ENCODE assay signal across 27 mouse cellular contexts in the genomic region with DNA sequence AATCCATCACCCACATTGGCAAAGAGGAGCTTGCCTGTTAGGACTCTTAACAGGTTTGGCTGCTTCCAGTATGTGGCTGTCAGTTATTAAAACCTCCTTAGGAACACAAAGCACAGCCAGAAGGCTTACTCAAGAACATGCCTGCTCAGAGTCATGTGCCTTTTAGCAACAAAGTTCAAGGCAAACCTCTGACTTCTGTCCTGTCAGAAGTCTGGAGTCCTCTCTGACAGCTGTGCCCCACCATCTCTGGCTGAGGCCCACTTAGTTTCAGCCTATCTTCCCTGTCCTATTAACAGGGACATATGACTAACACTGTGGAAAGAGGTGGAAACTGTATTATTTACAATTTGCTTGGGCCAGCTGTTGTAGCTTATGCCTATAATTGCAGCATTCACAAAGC. TPM values are rescaled to one million over a fixed set of nuclear protein-coding genes. Genes with fewer than 3 reads are reported as not detected.
DNase-seq lines count a peak whose midpoint lies in the region; ATAC-seq and TF ChIP-seq lines count a peak whose summit lies in the region.
"Had no signal": no experiment of that assay in that cellular context is flagged by ENCODE, and none has a peak within 500 bp of the region (broad histone marks: within the 10 kb centered on the region; RNA-seq: fewer than 3 reads in every experiment).

No protein-coding gene starts in this region.

- TF ChIP-seq CTCF in gastrocnemius, adult 2 months (IDR thresholded peaks at IDR 0.05) = no peak

- peaks cover 65% of the 10 kb centered on the region for H3K36me3 ChIP-seq in heart, embryonic 16.5 days (ENCODE audit: control insufficient read depth, insufficient read depth)
- H3K36me3 ChIP-seq in heart, embryonic 11.5 days (ENCODE audit: control insufficient read depth, insufficient read depth, low read length) = peaks cover 28% of the 10 kb centered on the region

- H3K27me3 ChIP-seq in heart, embryonic 16.5 days (ENCODE audit: control insufficient read depth, insufficient read depth, low read length) = no peaks in the 10 kb centered on the region
- no peaks in the 10 kb centered on the region for H3K27me3 ChIP-seq in heart, embryonic 11.5 days (ENCODE audit: control insufficient read depth, insufficient read depth, low read length)
- H3K27me3 ChIP-seq: embryonic facial prominence, embryonic 13.5 days; forebrain, embryonic 12.5 days; limb, embryonic 15.5 days; liver, embryonic 13.5 days had no signal

- H3K4me3 ChIP-seq in heart, embryonic 16.5 days (ENCODE audit: low read length) = no peak overlapping the region
- no peak overlapping the region for H3K4me3 ChIP-seq in heart, embryonic 11.5 days (ENCODE audit: low read depth, low read length)
- no peak overlapping the region for H3K4me3 ChIP-seq in gastrocnemius, adult 2 months
- H3K4me3 ChIP-seq: embryonic facial prominence, embryonic 13.5 days; forebrain, embryonic 12.5 days; limb, embryonic 10.5 days; limb, embryonic 15.5 days; liver, embryonic 13.5 days had no signal

- peak overlapping the region; percentile 18; the same call in 1 of the 2 replicates for H3K9ac ChIP-seq in heart, embryonic 16.5 days (ENCODE audit: low read length)
- H3K9ac ChIP-seq in heart, embryonic 11.5 days (ENCODE audit: low read depth, low read length) = no peak overlapping the region
- H3K9ac ChIP-seq: embryonic facial prominence, embryonic 13.5 days; forebrain, embryonic 12.5 days; forebrain, postnatal 0 days; limb, embryonic 15.5 days; liver, embryonic 13.5 days had no signal

- no peaks in the 10 kb centered on the region for H3K4me1 ChIP-seq in heart, embryonic 16.5 days (ENCODE audit: control insufficient read depth, insufficient read depth, low read length)
- no peaks in the 10 kb centered on the region for H3K4me1 ChIP-seq in heart, embryonic 11.5 days (ENCODE audit: control insufficient read depth, insufficient read depth, low read length)
- H3K4me1 ChIP-seq: embryonic facial prominence, embryonic 13.5 days; forebrain, embryonic 12.5 days; limb, embryonic 10.5 days; limb, embryonic 15.5 days; liver, embryonic 13.5 days had no signal

- H3K27ac ChIP-seq in heart, embryonic 16.5 days (ENCODE audit: low read length) = no peak overlapping the region
- no peak overlapping the region for H3K27ac ChIP-seq in heart, embryonic 11.5 days (ENCODE audit: low read depth, low read length)
- no peak overlapping the region for H3K27ac ChIP-seq in gastrocnemius, adult 2 months
- H3K27ac ChIP-seq: embryonic facial prominence, embryonic 13.5 days; forebrain, embryonic 12.5 days; limb, embryonic 10.5 days; limb, embryonic 15.5 days; liver, embryonic 13.5 days; macrophage; stomach, postnatal 0 days had no signal

- peak; percentile 30 to 43 for DNase-seq in kidney, postnatal 36 days
- DNase-seq in kidney, postnatal 25 days = no peak
- DNase-seq in fibroblast of lung, adult 2 months (ENCODE audit: low read depth) = peak; percentile 30
- DNase-seq in lung, adult 18-20 months = no peak
- DNase-seq in gastrocnemius, adult 2 months = no peak
- DNase-seq: adrenal gland, postnatal 10 days; cerebellum, adult 11-12 months; cerebellum, adult 9-11 months; forebrain, postnatal 0 days; gastrocnemius, postnatal 10 days; kidney, postnatal 10 days; liver, embryonic 13.5 days; lung, adult 2 months; lung, postnatal 10 days; midbrain, embryonic 14.5 days; spleen, adult 18-20 months; thymus, adult 18-20 months; thymus, postnatal 25 days had no signal

- intact Hi-C loops in gastrocnemius, adult 2 months (cut with DNase I) = no loop called here

- no peak overlapping the region for H3K4me2 ChIP-seq in heart, embryonic 16.5 days (ENCODE audit: low read depth, low read length)
- H3K4me2 ChIP-seq in heart, embryonic 11.5 days = no peak overlapping the region
- H3K4me2 ChIP-seq: embryonic facial prominence, embryonic 13.5 days; forebrain, embryonic 12.5 days; limb, embryonic 15.5 days; liver, embryonic 13.5 days had no signal

- ATAC-seq in heart, embryonic 16.5 days (replicated peaks; ENCODE audit: extremely low read depth, insufficient read depth, low FRiP score) = no peak
- ATAC-seq in heart, embryonic 11.5 days (replicated peaks; ENCODE audit: insufficient number of reproducible peaks, low FRiP score, low TSS enrichment) = no peak
- ATAC-seq: forebrain, postnatal 0 days; hindbrain, embryonic 16.5 days had no signal

- H3K9me3 ChIP-seq in heart, embryonic 16.5 days (replicated peaks; ENCODE audit: control insufficient read depth, low read length) = no peaks in the 10 kb centered on the region
- no peaks in the 10 kb centered on the region for H3K9me3 ChIP-seq in heart, embryonic 11.5 days (replicated peaks; ENCODE audit: control insufficient read depth, low read length)
- H3K9me3 ChIP-seq: embryonic facial prominence, embryonic 13.5 days; forebrain, embryonic 12.5 days; limb, embryonic 10.5 days; limb, embryonic 15.5 days; liver, embryonic 13.5 days had no signal

RNA-seq across cellular contexts. Expression of gene Cttn, which starts 9.5 kb away (rescaled TPM):
- 128 and 132 TPM in 2 replicates for polyA plus RNA-seq in heart, embryonic 16.5 days (2015; fragmentation: Nextera tagmentation; extraction: Ambion mirVana)
- 128 and 153 TPM in 2 replicates for polyA plus RNA-seq in heart, embryonic 11.5 days (2014; fragmentation: Nextera tagmentation; extraction: Ambion mirVana)
- total RNA-seq in gastrocnemius, adult 2 months (2021) = 10 to 100 TPM; 16.3 to 20.7 TPM

Comparison
In these comparisons a context has a peak if more than half of its experiments do, and no peak if none do; other contexts are left out.
1. DNase-seq: peak in kidney, postnatal 36 days (2 of 2) and fibroblast of lung, adult 2 months (single experiment); none in kidney, postnatal 25 days (0 of 2), lung, adult 18-20 months (0 of 2) and gastrocnemius, adult 2 months (single experiment).